Mouse (Mus musculus) lung, embryonic 16.5 days (tissue): ENCODE measurements around the gene Cldn19. TPM values are rescaled to one million over a fixed set of nuclear protein-coding genes. Genes with fewer than 3 reads are reported as not detected.

Source experiments
- ATAC-seq: fragments of 200-750 bp; cut with Nextera tagmentation; 2 replicates; pipeline ENCODE4 v1.8.0; 2017; ENCODE audit warnings: low read depth, mild to moderate bottlenecking, moderate library complexity
- H3K27ac ChIP-seq: fragments of 300-500 bp; sonication (generic); 2 replicates; pipeline ENCODE4 v1.5.1; 2014; ENCODE audit warnings: mild to moderate bottlenecking, control low read depth, low read length
- H3K27me3 ChIP-seq: fragments of 300-500 bp; sonication (generic); 2 replicates; pipeline ENCODE4 v1.6.1; 2014; ENCODE audit warnings: low read depth, low read length, mixed read lengths; ENCODE audit not compliant: control insufficient read depth, insufficient read depth
- H3K36me3 ChIP-seq: fragments of 300-500 bp; sonication (generic); 2 replicates; pipeline ENCODE4 v1.6.1; 2014; ENCODE audit warnings: low read length; ENCODE audit not compliant: control insufficient read depth, insufficient read depth
- H3K4me1 ChIP-seq: fragments of 300-500 bp; sonication (generic); replicated peaks from 2 replicates; pipeline ENCODE4 v1.6.1; 2014; ENCODE audit warnings: low read length, mixed read lengths; ENCODE audit not compliant: control insufficient read depth, insufficient read depth
- H3K4me2 ChIP-seq: fragments of 300-500 bp; sonication (generic); 2 replicates; pipeline ENCODE4 v1.6.1; 2014; ENCODE audit warnings: low read depth, low read length, control low read depth
- H3K4me3 ChIP-seq: fragments of 300-500 bp; sonication (generic); 2 replicates; pipeline ENCODE4 v1.5.1; 2014; ENCODE audit warnings: mild to moderate bottlenecking, low read length, control low read depth
- H3K9ac ChIP-seq: fragments of 300-500 bp; sonication (generic); 2 replicates; pipeline ENCODE4 v1.6.1; 2014; ENCODE audit warnings: low read length, control low read depth
- H3K9me3 ChIP-seq: fragments of 300-500 bp; sonication (generic); 2 replicates; pipeline ENCODE4 v1.6.1; 2016; ENCODE audit warnings: low read length; ENCODE audit not compliant: control insufficient read depth
- WGBS: fragments of 180-500 bp; shearing (Covaris S2); extraction: QIAGEN DNeasy Blood & Tissue Kit; methylation state at CpG from one replicate; pipeline ENCODE4 v1.1.7; 2014; 5-methylcytosine and 5-hydroxymethylcytosine counted together
- polyA plus RNA-seq: library from polyadenylated mRNA; unstranded; fragments of >200 nt; fragmentation: Nextera tagmentation; extraction: Ambion mirVana; gene quantifications from 2 replicates; pipeline ENCODE4 v1.2.1, GENCODE M21; 2015

Gene Cldn19
- polyA plus RNA-seq, 1 experiment from 2014 or later, result 0.18 TPM

- Histone ChIP-seq H3K36me3 (0 out of 2 replicates have a peak, but pooled peaks cover 3% of the 10 kb centered on the region), H3K4me3 (no peak overlapping the region), H3K4me2 (no peak overlapping the region), H3K9me3 (no peaks in the 10 kb centered on the region), H3K9ac (peak overlapping the region; percentile 49; the same call in 1 of the 2 replicates), H3K27ac (peak overlapping the region; percentile 51), H3K27me3 (no peaks in the 10 kb centered on the region), H3K4me1 (peaks cover 29% of the 10 kb centered on the region)
- WGBS, result 38% methylated on average over 13 of the region's 13 CpGs
- ATAC-seq, result peak; percentile 81
These were observed 7.6 kb upstream of the Cldn19 start for GRCm38 (mm10) chr4:119247462-119248235.

GRCm38 (mm10) chr4:119248407-119248965 lies 6.7 kb upstream of the Cldn19 start:
- no peak overlapping the region for H3K4me3 ChIP-seq
- peak; percentile 43; the same call in 1 of the 2 replicates for ATAC-seq
- H3K4me1 ChIP-seq, result peaks cover 29% of the 10 kb centered on the region
- H3K9ac ChIP-seq, result no peak overlapping the region
- peak overlapping the region; percentile 51 for H3K27ac ChIP-seq
- 66% methylated on average over 11 of the region's 11 CpGs for WGBS
- no peak overlapping the region for H3K4me2 ChIP-seq
- no peaks in the 10 kb centered on the region for H3K27me3 ChIP-seq
- 0 out of 2 replicates have a peak, but pooled peaks cover 3% of the 10 kb centered on the region for H3K36me3 ChIP-seq
- H3K9me3 ChIP-seq, result no peaks in the 10 kb centered on the region

- 38% methylated on average over 7 of the region's 7 CpGs for WGBS
- Histone ChIP-seq H3K4me2 (no peak overlapping the region), H3K4me3 (no peak overlapping the region), H3K27me3 (no peaks in the 10 kb centered on the region), H3K27ac (no peak overlapping the region), H3K4me1 (peaks cover 17% of the 10 kb centered on the region), H3K9me3 (no peaks in the 10 kb centered on the region), H3K36me3 (0 out of 2 replicates have a peak, but pooled peaks cover 3% of the 10 kb centered on the region), H3K9ac (no peak overlapping the region)
- ATAC-seq, result no peak
These were observed 3.0 kb upstream of the Cldn19 start for GRCm38 (mm10) chr4:119252025-119252808.

DNA sequence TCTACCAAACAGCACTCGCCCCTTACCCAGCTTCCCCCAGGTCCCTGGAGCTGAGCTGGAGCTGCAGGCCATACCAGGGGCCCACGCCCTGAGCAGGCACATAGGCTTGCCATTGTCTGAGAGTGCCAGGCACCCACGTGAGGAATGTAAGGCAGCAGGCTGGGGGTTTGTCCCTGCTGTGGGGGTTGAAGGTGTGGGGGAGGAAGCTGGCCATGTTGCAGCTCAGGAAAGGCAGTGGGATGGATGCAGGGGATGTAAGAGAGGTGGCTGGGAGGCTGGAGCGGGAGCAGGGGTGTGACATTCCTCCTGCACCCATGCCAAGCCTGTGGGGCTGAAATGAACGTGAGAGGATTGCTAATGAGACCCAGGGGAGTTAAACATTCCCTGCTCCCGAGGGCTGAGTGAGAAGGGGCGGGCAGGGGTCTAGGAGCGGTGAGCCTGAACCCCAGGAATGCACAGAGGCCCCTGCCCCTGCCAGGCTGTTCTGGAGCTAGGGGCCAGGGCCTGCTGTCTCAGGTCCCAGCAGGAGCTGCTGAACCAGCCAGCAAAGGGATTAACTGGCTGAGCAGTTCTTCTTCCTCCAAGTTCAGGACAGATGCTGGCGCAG lies 1.1 kb upstream of the Cldn19 start:
- Histone ChIP-seq H3K4me1 (peaks cover 6% of the 10 kb centered on the region), H3K9ac (0 out of 2 replicates have a peak overlapping the region, but pooled peaks have one; percentile 10), H3K9me3 (no peaks in the 10 kb centered on the region), H3K36me3 (no peaks in the 10 kb centered on the region), H3K27ac (no peak overlapping the region), H3K27me3 (no peaks in the 10 kb centered on the region), H3K4me2 (no peak overlapping the region), H3K4me3 (no peak overlapping the region)
- WGBS, result 41% methylated on average over 9 of the region's 9 CpGs
- ATAC-seq, result peak; percentile 68

- no peaks in the 10 kb centered on the region for H3K27me3 ChIP-seq
- no peaks in the 10 kb centered on the region for H3K9me3 ChIP-seq
- no peak overlapping the region for H3K9ac ChIP-seq
- no peaks in the 10 kb centered on the region for H3K36me3 ChIP-seq
- ATAC-seq, result no peak
- no peak overlapping the region for H3K27ac ChIP-seq
- no peak overlapping the region for H3K4me3 ChIP-seq
- H3K4me2 ChIP-seq, result no peak overlapping the region
- peaks cover 6% of the 10 kb centered on the region for H3K4me1 ChIP-seq
- WGBS, result 60% methylated on average over 6 of the region's 6 CpGs
These were observed 1.9 kb downstream of the Cldn19 start for GRCm38 (mm10) chr4:119257083-119257482.

GRCm38 (mm10) chr4:119259344-119260254 lies 4.4 kb downstream of the Cldn19 start:
- WGBS, result 76% methylated on average over 15 of the region's 15 CpGs
- Histone ChIP-seq H3K9ac (no peak overlapping the region), H3K4me3 (no peak overlapping the region), H3K36me3 (no peaks in the 10 kb centered on the region), H3K27me3 (no peaks in the 10 kb centered on the region), H3K4me1 (no peaks in the 10 kb centered on the region), H3K27ac (no peak overlapping the region), H3K4me2 (no peak overlapping the region), H3K9me3 (no peaks in the 10 kb centered on the region)
- no peak for ATAC-seq

DNA sequence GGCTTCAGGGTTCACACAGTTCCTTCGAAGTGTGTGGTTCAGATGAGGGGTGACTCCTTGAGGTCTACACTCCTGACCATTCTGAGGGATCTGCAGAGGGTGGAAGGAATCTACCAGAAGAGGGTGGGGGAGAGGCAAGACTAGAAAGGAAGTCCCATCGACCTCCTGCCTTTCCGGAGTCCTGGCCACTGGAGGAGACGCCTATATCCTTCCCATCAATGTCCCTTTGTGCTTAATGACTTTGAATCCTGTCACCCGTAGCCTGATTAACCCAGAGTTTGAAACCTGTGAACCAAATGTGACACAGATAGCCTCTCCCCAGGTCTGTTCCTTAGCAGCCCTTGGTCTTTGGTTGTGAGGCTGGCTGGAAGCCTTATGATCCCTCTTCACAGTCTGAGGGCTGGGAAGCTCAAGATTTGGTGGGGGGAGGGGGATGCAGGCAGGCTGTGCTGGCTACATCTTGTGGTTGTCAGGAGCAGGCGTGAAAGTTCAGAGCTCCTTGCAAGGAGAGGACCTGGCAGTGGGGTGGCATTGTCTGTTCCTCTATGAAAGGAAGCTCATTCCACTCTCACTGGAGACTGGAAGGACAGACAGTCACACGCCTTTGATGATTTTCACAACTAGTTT lies 6.0 kb downstream of the Cldn19 start:
- Histone ChIP-seq H3K27ac (peak overlapping the region; percentile 38; the same call in 1 of the 2 replicates), H3K4me3 (no peak overlapping the region), H3K27me3 (no peaks in the 10 kb centered on the region), H3K4me1 (no peaks in the 10 kb centered on the region), H3K9me3 (no peaks in the 10 kb centered on the region), H3K9ac (no peak overlapping the region), H3K4me2 (no peak overlapping the region), H3K36me3 (no peaks in the 10 kb centered on the region)
- WGBS, result 46% methylated on average over 7 of the region's 7 CpGs
- ATAC-seq, result 0 out of 2 replicates have a peak, but pooled peaks have one; percentile 29

GRCm38 (mm10) chr4:119262483-119262882 lies 7.3 kb downstream of the Cldn19 start:
- H3K27ac ChIP-seq, result no peak overlapping the region
- H3K4me1 ChIP-seq, result no peaks in the 10 kb centered on the region
- 87% methylated on average over 5 of the region's 5 CpGs for WGBS

More at GRCm38 (mm10) chr4:119262483-119262882, 7.3 kb downstream of the Cldn19 start:
- no peak overlapping the region for H3K4me2 ChIP-seq
- no peak overlapping the region for H3K4me3 ChIP-seq
- ATAC-seq, result no peak
- H3K9ac ChIP-seq, result no peak overlapping the region
- H3K27me3 ChIP-seq, result no peaks in the 10 kb centered on the region
- no peaks in the 10 kb centered on the region for H3K9me3 ChIP-seq
- no peaks in the 10 kb centered on the region for H3K36me3 ChIP-seq
